Mouse (Mus musculus): ENCODE measurements around the gene Nipsnap2. TPM values are rescaled to one million over a fixed set of nuclear protein-coding genes. Genes with fewer than 3 reads are reported as not detected.
"Not testable (repeated sequence)": the region's sequence is repeated elsewhere in the genome, so short reads cannot be mapped to it uniquely, and the experiment has no call there.

Nipsnap2 gene
- polyA plus RNA-seq, 1 experiment from 2014 or later = 92.5 TPM

- ATAC-seq (ENCODE audit: low FRiP score, low TSS enrichment) (peak; percentile 99), DNase-seq (ENCODE audit: low spot score) (peak; percentile 98)
- WGBS = under 1% methylated on average over 66 of the region's 73 CpGs
- peaks cover 16% of the 10 kb centered on the region for H3K36me3 ChIP-seq (ENCODE audit: control insufficient read depth, insufficient read depth, low read length)
- H3K27ac ChIP-seq (replicated peaks) = peak within 1 kb of the TSS; percentile 99
- peak within 1 kb of the TSS; percentile 94 for H3K9ac ChIP-seq (ENCODE audit: low read length)
- H3K4me2 ChIP-seq (replicated peaks; ENCODE audit: low read depth) = peak within 1 kb of the TSS; percentile 65
- peak; percentile 32 for TF ChIP-seq CTCF (IDR thresholded peaks at IDR 0.05; ENCODE audit: low read depth)
- TF ChIP-seq EP300 (optimal IDR thresholded peaks at IDR 0.05) = peak; percentile 98
- no peaks in the 10 kb centered on the region for H3K4me1 ChIP-seq (replicated peaks; ENCODE audit: control insufficient read depth, insufficient read depth)
- H3K27me3 ChIP-seq (ENCODE audit: control insufficient read depth, insufficient read depth, low read length) = no peaks in the 10 kb centered on the region
- peak within 1 kb of the TSS; percentile 76 for H3K4me3 ChIP-seq (ENCODE audit: low read depth, low read length)
- no peaks in the 10 kb centered on the region for H3K9me3 ChIP-seq (ENCODE audit: control insufficient read depth, low read length)
Observed at GRCm38 (mm10) chr5:129786818-129787790, 62.2 kb downstream of the Nipsnap2 start, which contains the start of gene Psph. Gene Psph, minus strand, starts transcription at chr5:129787449.

GRCm38 (mm10) chr5:129787818-129788593 lies 63.1 kb downstream of the Nipsnap2 start:
- H3K4me1 ChIP-seq (replicated peaks; ENCODE audit: control insufficient read depth, insufficient read depth) = no peaks in the 10 kb centered on the region
- peak overlapping the region; percentile 99 for H3K27ac ChIP-seq (replicated peaks)
- H3K9ac ChIP-seq (ENCODE audit: low read length) = peak overlapping the region; percentile 94
- no peaks in the 10 kb centered on the region for H3K9me3 ChIP-seq (ENCODE audit: control insufficient read depth, low read length)
- no peaks in the 10 kb centered on the region for H3K27me3 ChIP-seq (ENCODE audit: control insufficient read depth, insufficient read depth, low read length)
- no peak for ATAC-seq (ENCODE audit: low FRiP score, low TSS enrichment)
- TF ChIP-seq CTCF (IDR thresholded peaks at IDR 0.05; ENCODE audit: low read depth) (no peak), EP300 (optimal IDR thresholded peaks at IDR 0.05) (no peak)
- H3K36me3 ChIP-seq (ENCODE audit: control insufficient read depth, insufficient read depth, low read length) = peaks cover 19% of the 10 kb centered on the region
- peak overlapping the region; percentile 65 for H3K4me2 ChIP-seq (replicated peaks; ENCODE audit: low read depth)
- WGBS = 10% methylated on average over 11 of the region's 11 CpGs
- peak overlapping the region; percentile 76 for H3K4me3 ChIP-seq (ENCODE audit: low read depth, low read length)
- no peak for DNase-seq (ENCODE audit: low spot score)

GRCm38 (mm10) chr5:129790591-129790990 lies 65.7 kb downstream of the Nipsnap2 start:
- 92% methylated on average over 7 of the region's 8 CpGs for WGBS
- ATAC-seq (ENCODE audit: low FRiP score, low TSS enrichment); H3K27ac ChIP-seq (replicated peaks); H3K4me2 ChIP-seq (replicated peaks; ENCODE audit: low read depth); H3K9me3 ChIP-seq (ENCODE audit: control insufficient read depth, low read length); DNase-seq (ENCODE audit: low spot score); H3K4me1 ChIP-seq (replicated peaks; ENCODE audit: control insufficient read depth, insufficient read depth); H3K4me3 ChIP-seq (ENCODE audit: low read depth, low read length); H3K27me3 ChIP-seq (ENCODE audit: control insufficient read depth, insufficient read depth, low read length); H3K9ac ChIP-seq (ENCODE audit: low read length): not testable (repeated sequence)
- H3K36me3 ChIP-seq (ENCODE audit: control insufficient read depth, insufficient read depth, low read length) = peaks cover 30% of the 10 kb centered on the region

Other genes starting within 250 kb of the Nipsnap2 start
- 21.3 and 21.7 TPM in 2 replicates for gene Sfswap, start 223.8 kb upstream of the Nipsnap2 start, polyA plus RNA-seq (2015; fragmentation: Nextera tagmentation; extraction: Ambion mirVana)
- gene Mmp17, start 140.9 kb upstream of the Nipsnap2 start, polyA plus RNA-seq (2015; fragmentation: Nextera tagmentation; extraction: Ambion mirVana) = 2.2 and 2.6 TPM in 2 replicates
- gene Zfp11, start 55.0 kb upstream of the Nipsnap2 start, polyA plus RNA-seq (2015; fragmentation: Nextera tagmentation; extraction: Ambion mirVana) = 0.98 and 1.2 TPM in 2 replicates
- gene Sept14, start 16.6 kb upstream of the Nipsnap2 start, polyA plus RNA-seq (2015; fragmentation: Nextera tagmentation; extraction: Ambion mirVana) = not detected in 2 replicates
- 135 and 140 TPM in 2 replicates for gene Mrps17, start 9.6 kb upstream of the Nipsnap2 start, polyA plus RNA-seq (2015; fragmentation: Nextera tagmentation; extraction: Ambion mirVana)
- 28.8 and 31.1 TPM in 2 replicates for gene Psph, start 62.4 kb downstream of the Nipsnap2 start, polyA plus RNA-seq (2015; fragmentation: Nextera tagmentation; extraction: Ambion mirVana)
- gene Sumf2, start 121.9 kb downstream of the Nipsnap2 start, polyA plus RNA-seq (2015; fragmentation: Nextera tagmentation; extraction: Ambion mirVana) = 24.5 and 27.3 TPM in 2 replicates
- gene Chchd2, start 162.4 kb downstream of the Nipsnap2 start, polyA plus RNA-seq (2015; fragmentation: Nextera tagmentation; extraction: Ambion mirVana) = 906 and 964 TPM in 2 replicates
- 1.8 and 2.6 TPM in 2 replicates for gene Zbed5, start 170.7 kb downstream of the Nipsnap2 start, polyA plus RNA-seq (2015; fragmentation: Nextera tagmentation; extraction: Ambion mirVana)
- gene Phkg1, start 173.5 kb downstream of the Nipsnap2 start, polyA plus RNA-seq (2015; fragmentation: Nextera tagmentation; extraction: Ambion mirVana) = 0.08 and 0.25 TPM in 2 replicates
- gene Nupr1l, start 183.5 kb downstream of the Nipsnap2 start, polyA plus RNA-seq (2015; fragmentation: Nextera tagmentation; extraction: Ambion mirVana) = 2.2 and 3.0 TPM in 2 replicates
- 24.1 TPM in 2 replicates for gene Vkorc1l1, start 216.9 kb downstream of the Nipsnap2 start, polyA plus RNA-seq (2015; fragmentation: Nextera tagmentation; extraction: Ambion mirVana)

All from stomach, postnatal 0 days (tissue).